Mouse (Mus musculus) embryonic facial prominence, embryonic 13.5 days (tissue): ENCODE measurements at regions not wholly inside any gene's neighbourhood (a gene's known extent, or its start where the extent isn't known, plus 50 kb on each side); places are given as distances from the start of the nearest gene placed in this dataset.

Experiments
- ATAC-seq: fragments of 200-750 bp; cut with Nextera tagmentation; 2 replicates; pipeline ENCODE4 v1.8.0; 2017; ENCODE audit warnings: low read depth; ENCODE audit not compliant: insufficient number of reproducible peaks, insufficient read depth, low FRiP score, low TSS enrichment
- H3K27ac ChIP-seq: fragments of 300-500 bp; sonication (generic); 2 replicates; pipeline ENCODE4 v1.5.1; 2015; ENCODE audit warnings: moderate library complexity, mild to moderate bottlenecking, inconsistent platforms
- H3K27me3 ChIP-seq: fragments of 300-500 bp; sonication (generic); 2 replicates; pipeline ENCODE4 v1.6.1; 2015; ENCODE audit warnings: mild to moderate bottlenecking, inconsistent platforms
- H3K36me3 ChIP-seq: fragments of 300-500 bp; sonication (generic); 2 replicates; pipeline ENCODE4 v1.6.1; 2015; ENCODE audit warnings: mild to moderate bottlenecking, inconsistent platforms
- H3K4me1 ChIP-seq: fragments of 300-500 bp; sonication (generic); 2 replicates; pipeline ENCODE4 v1.6.1; 2015; ENCODE audit warnings: inconsistent platforms
- H3K4me2 ChIP-seq: fragments of 300-500 bp; sonication (generic); 2 replicates; pipeline ENCODE4 v1.6.1; 2015; ENCODE audit warnings: moderate library complexity, mild to moderate bottlenecking, inconsistent platforms
- H3K4me3 ChIP-seq: fragments of 300-500 bp; sonication (generic); 2 replicates; pipeline ENCODE4 v1.5.1; 2015; ENCODE audit warnings: mild to moderate bottlenecking, inconsistent platforms
- H3K9ac ChIP-seq: fragments of 300-500 bp; sonication (generic); 2 replicates; pipeline ENCODE4 v1.6.1; 2015; ENCODE audit warnings: mild to moderate bottlenecking, inconsistent platforms
- H3K9me3 ChIP-seq: fragments of 300-500 bp; sonication (generic); 2 replicates; pipeline ENCODE4 v1.6.1; 2016; ENCODE audit warnings: inconsistent platforms
- WGBS: fragments of 180-500 bp; shearing (Covaris S2); methylation state at CpG from one replicate; pipeline ENCODE4 v1.1.7; 2015; ENCODE audit warnings: mixed read lengths; 5-methylcytosine and 5-hydroxymethylcytosine counted together

- Histone ChIP-seq H3K9me3 (no peaks in the 10 kb centered on the region), H3K4me1 (no peaks in the 10 kb centered on the region), H3K36me3 (no peaks in the 10 kb centered on the region), H3K27me3 (peaks cover 4% of the 10 kb centered on the region; the same call in 1 of the 2 replicates), H3K27ac (no peak overlapping the region), H3K4me3 (no peak overlapping the region), H3K4me2 (no peak overlapping the region), H3K9ac (no peak overlapping the region)
- 86% methylated on average over 4 of the region's 4 CpGs for whole genome bisulfite sequencing
- ATAC-seq, result no peak
These were observed 187.2 kb upstream of the 4931429L15Rik start for GRCm38 (mm10) chr9:46507036-46507435.

DNA sequence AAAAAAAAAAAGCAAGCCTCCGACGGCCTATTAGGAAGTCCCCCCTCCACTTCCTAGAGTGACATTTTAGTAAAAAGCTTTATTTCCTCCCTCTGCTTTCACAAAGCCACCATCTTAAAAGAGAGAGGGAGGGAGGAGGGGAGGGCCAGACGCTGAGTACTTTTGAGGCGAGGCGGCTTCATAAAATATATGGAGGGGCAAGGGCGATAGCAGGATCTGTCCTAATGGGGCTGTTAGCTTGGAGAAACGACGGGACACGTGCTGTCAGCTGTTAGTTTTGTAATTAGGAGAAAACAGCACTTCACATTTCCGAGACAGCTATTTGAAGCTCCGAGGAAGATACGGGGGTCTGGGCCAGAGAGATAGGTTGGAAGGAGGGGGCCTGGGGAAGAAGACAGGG lies 184.8 kb upstream of the 4931429L15Rik start:
- Histone ChIP-seq H3K4me2 (no peak overlapping the region), H3K9me3 (no peaks in the 10 kb centered on the region), H3K27ac (no peak overlapping the region), H3K27me3 (no peaks in the 10 kb centered on the region), H3K4me3 (no peak overlapping the region), H3K4me1 (no peaks in the 10 kb centered on the region), H3K36me3 (no peaks in the 10 kb centered on the region), H3K9ac (no peak overlapping the region)
- 73% methylated on average over 12 of the region's 12 CpGs for WGBS
- no peak for ATAC-seq

- H3K9ac ChIP-seq, result no peak overlapping the region
These were observed 184.3 kb upstream of the 4931429L15Rik start for GRCm38 (mm10) chr9:46504133-46504416.

DNA sequence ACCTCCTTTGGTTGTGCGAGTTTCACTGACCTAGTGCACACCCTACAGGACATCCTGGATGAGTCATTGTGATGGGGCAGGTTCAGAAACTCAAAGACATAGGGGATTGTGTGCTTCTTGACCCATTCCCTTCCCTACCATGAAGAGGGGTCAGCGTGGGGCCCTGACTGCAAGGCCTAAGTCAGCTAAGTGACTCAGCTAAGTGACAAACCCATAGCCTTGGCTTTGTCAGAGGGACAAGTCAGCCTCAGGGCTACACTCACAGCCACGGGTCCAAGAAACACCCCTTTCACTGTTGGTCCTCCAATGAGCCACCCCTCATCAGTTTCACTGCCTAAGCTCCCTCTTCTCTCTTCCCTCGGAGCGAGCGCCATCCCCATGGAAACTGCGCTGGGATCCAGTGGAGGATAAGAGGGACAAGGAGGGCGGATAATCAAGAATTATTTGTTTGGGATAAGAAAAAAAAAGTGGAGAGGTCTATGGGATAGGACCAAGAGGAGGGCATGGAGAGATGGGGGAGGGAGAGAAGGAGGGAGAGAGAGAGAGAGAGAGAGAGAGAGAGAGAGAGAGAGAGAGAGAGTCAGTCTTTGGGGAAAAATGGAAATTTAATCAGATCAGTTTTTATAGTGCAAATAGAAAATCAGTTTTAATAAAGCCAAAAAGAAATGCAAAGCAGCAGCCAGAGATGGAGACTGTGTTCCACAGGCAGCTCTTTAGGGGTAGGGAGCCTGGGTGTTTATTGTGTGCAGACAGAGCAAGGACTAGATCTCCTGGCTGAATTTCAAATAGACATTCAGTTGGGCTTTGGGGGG lies 183.7 kb upstream of the 4931429L15Rik start:
- 72% methylated on average over 8 of the region's 8 CpGs for WGBS
- ATAC-seq, result no peak
- Histone ChIP-seq H3K4me2 (no peak overlapping the region), H3K9me3 (no peaks in the 10 kb centered on the region), H3K27ac (no peak overlapping the region), H3K9ac (no peak overlapping the region), H3K27me3 (no peaks in the 10 kb centered on the region), H3K36me3 (no peaks in the 10 kb centered on the region), H3K4me1 (no peaks in the 10 kb centered on the region), H3K4me3 (no peak overlapping the region)

More at GRCm38 (mm10) chr9:46504133-46504416, 184.3 kb upstream of the 4931429L15Rik start:
- Histone ChIP-seq H3K9me3 (no peaks in the 10 kb centered on the region), H3K4me1 (no peaks in the 10 kb centered on the region), H3K4me2 (no peak overlapping the region), H3K4me3 (no peak overlapping the region), H3K27me3 (no peaks in the 10 kb centered on the region), H3K27ac (no peak overlapping the region), H3K36me3 (no peaks in the 10 kb centered on the region)
- 76% methylated on average over 3 of the region's 3 CpGs for WGBS
- no peak for ATAC-seq

- Histone ChIP-seq H3K36me3 (no peaks in the 10 kb centered on the region), H3K9me3 (no peaks in the 10 kb centered on the region), H3K4me2 (no peak overlapping the region), H3K4me3 (no peak overlapping the region), H3K9ac (no peak overlapping the region), H3K4me1 (no peaks in the 10 kb centered on the region), H3K27me3 (no peaks in the 10 kb centered on the region; the same call in 1 of the 2 replicates), H3K27ac (no peak overlapping the region)
- 39% methylated on average over 2 of the region's 2 CpGs for WGBS
- no peak for ATAC-seq
These were observed 179.6 kb upstream of the 4931429L15Rik start for GRCm38 (mm10) chr9:46499426-46499825.

DNA sequence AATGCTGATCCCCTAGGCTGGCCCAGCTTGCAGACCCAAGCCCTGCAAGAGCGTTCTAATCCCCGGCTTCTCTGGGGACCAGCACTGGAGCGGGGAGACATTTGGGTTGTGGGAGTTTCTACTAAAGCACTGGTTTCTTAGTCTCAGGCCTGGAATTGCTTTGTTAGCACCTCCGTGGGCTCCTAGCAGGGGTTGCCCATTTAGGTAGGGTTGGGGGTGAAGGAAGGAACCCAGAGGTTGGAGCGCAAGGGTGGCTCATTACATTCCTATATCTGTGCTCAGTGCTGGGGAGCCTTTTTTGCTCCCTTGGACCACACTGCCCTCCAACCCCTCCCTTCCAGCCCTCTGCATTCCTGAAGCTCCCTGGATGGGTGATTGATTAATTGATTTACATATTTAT lies 179.1 kb upstream of the 4931429L15Rik start:
- no peak overlapping the region for H3K9ac ChIP-seq
- no peaks in the 10 kb centered on the region for H3K36me3 ChIP-seq
- H3K27ac ChIP-seq, result no peak overlapping the region
- H3K9me3 ChIP-seq, result no peaks in the 10 kb centered on the region
- no peak overlapping the region for H3K4me2 ChIP-seq
- no peak for ATAC-seq
- H3K27me3 ChIP-seq, result no peaks in the 10 kb centered on the region; the same call in 1 of the 2 replicates
- 64% methylated on average over 5 of the region's 5 CpGs for WGBS
- H3K4me3 ChIP-seq, result no peak overlapping the region
- H3K4me1 ChIP-seq, result no peaks in the 10 kb centered on the region

DNA sequence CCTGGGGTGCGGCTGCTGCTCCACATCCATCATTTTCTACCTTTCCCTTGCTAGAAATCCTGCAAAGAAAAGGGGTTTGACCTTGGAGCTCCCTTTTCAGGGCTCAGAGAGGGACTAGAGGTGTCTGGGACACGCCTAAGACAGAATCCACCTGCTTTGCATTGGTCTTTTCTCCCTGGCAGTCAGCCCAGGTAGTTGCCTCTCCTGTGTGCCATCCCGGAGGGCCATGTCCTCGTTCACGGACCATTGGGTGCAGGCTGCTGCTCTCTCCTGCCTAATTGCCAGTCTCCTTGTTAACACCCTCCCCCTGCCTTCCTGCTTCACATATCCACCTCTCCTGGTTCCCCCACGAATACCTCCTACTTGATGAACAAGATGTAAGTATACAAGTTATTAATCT lies 175.5 kb upstream of the 4931429L15Rik start:
- no peak for ATAC-seq
- Histone ChIP-seq H3K9me3 (no peaks in the 10 kb centered on the region), H3K4me3 (no peak overlapping the region), H3K36me3 (no peaks in the 10 kb centered on the region), H3K9ac (no peak overlapping the region), H3K27me3 (no peaks in the 10 kb centered on the region; the same call in 1 of the 2 replicates), H3K4me1 (no peaks in the 10 kb centered on the region), H3K27ac (no peak overlapping the region), H3K4me2 (no peak overlapping the region)
- WGBS, result 84% methylated on average over 6 of the region's 6 CpGs

DNA sequence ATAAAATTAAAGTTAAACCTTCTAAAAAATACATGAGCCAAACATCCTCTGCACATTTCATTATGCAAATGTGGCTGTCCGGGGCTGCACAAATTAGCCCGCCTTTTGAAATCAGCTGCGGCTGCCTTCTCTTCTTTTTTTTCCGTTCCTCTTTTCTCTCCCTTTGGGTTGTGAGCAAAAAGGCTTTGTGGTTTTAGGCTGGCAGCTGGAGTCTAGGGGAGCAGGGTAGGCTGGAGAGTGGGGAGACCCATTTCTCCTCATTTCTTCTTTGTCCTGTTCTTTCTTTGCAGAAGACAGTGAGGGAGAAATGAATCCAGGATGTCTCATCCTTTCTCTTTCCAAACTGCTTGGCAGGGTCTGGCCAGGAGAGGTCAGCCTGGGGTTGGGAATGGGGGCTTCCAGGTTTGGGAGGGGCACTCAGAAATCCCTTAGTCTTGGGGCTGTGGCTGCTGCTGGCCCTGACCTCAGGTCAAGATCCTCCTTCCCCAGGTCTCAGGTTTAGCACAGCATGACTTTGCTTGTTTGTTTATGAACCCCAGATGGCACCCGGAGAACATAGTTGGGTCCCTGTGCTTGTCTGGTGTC lies 163.2 kb upstream of the 4931429L15Rik start:
- Histone ChIP-seq H3K9ac (no peak overlapping the region), H3K27me3 (no peaks in the 10 kb centered on the region), H3K27ac (no peak overlapping the region), H3K36me3 (no peaks in the 10 kb centered on the region), H3K9me3 (no peaks in the 10 kb centered on the region), H3K4me3 (no peak overlapping the region), H3K4me2 (no peak overlapping the region), H3K4me1 (peaks cover 22% of the 10 kb centered on the region)
- no peak for ATAC-seq
- 47% methylated on average over 5 of the region's 5 CpGs for WGBS

DNA sequence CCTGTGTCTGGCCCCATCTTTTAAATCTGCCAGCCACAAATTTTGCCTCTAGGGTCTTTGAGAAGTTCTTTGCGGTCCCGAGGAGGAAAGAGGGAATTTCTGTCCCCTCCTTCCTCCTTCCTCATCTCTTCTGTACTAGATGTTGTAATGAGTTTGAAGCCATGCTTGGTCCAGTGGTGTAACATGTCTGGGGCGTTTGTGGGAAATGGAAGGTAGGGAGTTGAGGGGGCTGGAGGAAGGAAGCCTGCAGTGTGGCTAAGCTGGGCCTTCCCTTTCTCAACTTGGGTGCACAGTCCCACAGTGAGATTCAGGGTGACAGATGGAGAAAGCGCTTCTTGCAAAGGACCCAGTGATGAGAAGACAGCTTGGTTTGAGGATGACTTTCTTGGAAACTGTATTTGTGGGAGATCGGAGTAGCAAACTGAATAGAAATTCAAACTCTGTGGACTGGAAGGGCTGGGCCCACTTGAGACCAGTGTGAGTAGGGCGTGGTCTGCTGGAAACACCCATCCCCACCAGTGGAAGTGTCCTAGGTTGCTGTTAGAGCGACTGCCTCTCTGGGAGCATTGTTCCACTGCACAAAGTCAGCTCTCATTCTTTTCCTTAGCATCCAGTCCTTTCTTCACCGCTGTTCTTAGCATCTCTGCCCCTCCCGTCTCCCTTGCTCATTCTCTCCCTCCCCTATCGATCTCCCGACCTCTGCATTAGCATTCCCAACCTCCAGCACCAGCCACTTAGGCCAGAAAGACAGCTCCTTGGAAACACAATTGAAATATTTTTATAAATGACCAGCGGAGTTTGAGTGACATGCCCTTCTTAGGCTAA lies 162.5 kb upstream of the 4931429L15Rik start:
- Histone ChIP-seq H3K9ac (no peak overlapping the region), H3K4me2 (no peak overlapping the region), H3K9me3 (no peaks in the 10 kb centered on the region), H3K36me3 (no peaks in the 10 kb centered on the region), H3K27ac (no peak overlapping the region), H3K4me1 (peaks cover 22% of the 10 kb centered on the region), H3K4me3 (no peak overlapping the region), H3K27me3 (no peaks in the 10 kb centered on the region)
- no peak for ATAC-seq
- 52% methylated on average over 12 of the region's 12 CpGs for WGBS

- WGBS, result 56% methylated on average over 7 of the region's 7 CpGs
- Histone ChIP-seq H3K4me3 (no peak overlapping the region), H3K9ac (no peak overlapping the region), H3K9me3 (no peaks in the 10 kb centered on the region), H3K27ac (no peak overlapping the region), H3K27me3 (no peaks in the 10 kb centered on the region), H3K36me3 (no peaks in the 10 kb centered on the region), H3K4me1 (peaks cover 24% of the 10 kb centered on the region), H3K4me2 (no peak overlapping the region)
- no peak for ATAC-seq
These were observed 161.7 kb upstream of the 4931429L15Rik start for GRCm38 (mm10) chr9:46481491-46481890.

- WGBS, result 9% methylated on average over 13 of the region's 13 CpGs
- Histone ChIP-seq H3K9me3 (no peaks in the 10 kb centered on the region), H3K4me1 (peaks cover 28% of the 10 kb centered on the region), H3K36me3 (no peaks in the 10 kb centered on the region), H3K27ac (no peak overlapping the region), H3K4me2 (no peak overlapping the region), H3K9ac (no peak overlapping the region), H3K27me3 (no peaks in the 10 kb centered on the region), H3K4me3 (no peak overlapping the region)
- ATAC-seq, result no peak
These were observed 160.4 kb upstream of the 4931429L15Rik start for GRCm38 (mm10) chr9:46480080-46480690.
